In the genomic region with DNA sequence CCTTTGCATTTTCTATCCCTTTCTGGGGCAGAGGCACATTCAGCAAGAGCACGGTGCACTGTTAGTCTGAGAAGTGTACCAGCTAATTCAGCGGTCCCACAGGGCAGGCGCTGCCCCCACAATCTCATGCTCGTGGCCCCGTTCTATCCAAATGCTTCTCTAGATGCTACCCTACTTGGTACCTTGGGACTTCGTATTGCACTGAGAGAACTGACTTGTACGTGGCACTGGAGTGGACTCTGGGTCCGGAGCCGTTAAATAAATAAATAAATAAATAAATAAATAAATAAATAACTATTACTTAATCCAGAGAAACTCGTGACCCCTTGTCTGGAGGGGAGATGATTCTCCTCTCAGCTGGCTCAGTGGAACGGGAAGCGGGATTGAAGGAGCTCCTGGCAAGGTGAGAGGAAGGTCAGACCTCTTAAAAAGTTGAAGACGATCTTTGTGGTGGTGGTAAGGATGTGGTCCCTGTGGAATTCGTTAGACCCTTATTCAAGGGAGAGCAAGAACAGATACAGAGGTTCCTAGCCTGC, we compare ENCODE assay signal across 10 mouse cellular contexts. TPM values are rescaled to one million over a fixed set of nuclear protein-coding genes. Genes with fewer than 3 reads are reported as not detected.
A peak's percentile ranks its signal among the peaks of the same experiment; 100 is the strongest.
DNase-seq lines count a peak whose midpoint lies in the region; ATAC-seq and TF ChIP-seq lines count a peak whose summit lies in the region.
"Had no signal": no experiment of that assay in that cellular context is flagged by ENCODE, and none has a peak within 500 bp of the region (broad histone marks: within the 10 kb centered on the region; RNA-seq: fewer than 3 reads in every experiment).

No protein-coding gene starts in this region.

- H3K27ac ChIP-seq in forebrain, embryonic 13.5 days: no peak overlapping the region
- H3K27ac ChIP-seq in hindbrain, embryonic 16.5 days (ENCODE audit: low read depth, low read length): no peak overlapping the region
- H3K27ac ChIP-seq in midbrain, postnatal 0 days (ENCODE audit: low read depth, low read length): no peak overlapping the region

- H3K36me3 ChIP-seq in forebrain, embryonic 13.5 days (ENCODE audit: poor library complexity, severe bottlenecking): no peaks in the 10 kb centered on the region
- no peaks in the 10 kb centered on the region for H3K36me3 ChIP-seq in hindbrain, embryonic 16.5 days (ENCODE audit: control insufficient read depth, insufficient read depth, low read length)
- H3K36me3 ChIP-seq in midbrain, postnatal 0 days (ENCODE audit: insufficient read depth, low read length): no peaks in the 10 kb centered on the region

- 26% methylated on average over 14 of the region's 14 CpGs for WGBS in forebrain, embryonic 13.5 days
- 32% methylated on average over 14 of the region's 14 CpGs for WGBS in hindbrain, embryonic 16.5 days
- WGBS in midbrain, postnatal 0 days: 33% methylated on average over 14 of the region's 14 CpGs

- no peak overlapping the region for H3K4me2 ChIP-seq in forebrain, embryonic 13.5 days
- H3K4me2 ChIP-seq in hindbrain, embryonic 16.5 days (ENCODE audit: low read length): peak overlapping the region; percentile 72
- peak overlapping the region; percentile 92 for H3K4me2 ChIP-seq in midbrain, postnatal 0 days (ENCODE audit: low read depth, low read length, poor library complexity, severe bottlenecking)

- peaks cover 64% of the 10 kb centered on the region for H3K27me3 ChIP-seq in forebrain, embryonic 13.5 days
- H3K27me3 ChIP-seq in hindbrain, embryonic 16.5 days (replicated peaks; ENCODE audit: control insufficient read depth, insufficient read depth, low read length): peaks cover 31% of the 10 kb centered on the region
- peaks cover 25% of the 10 kb centered on the region; the same call in 1 of the 2 replicates for H3K27me3 ChIP-seq in midbrain, postnatal 0 days (ENCODE audit: insufficient read depth, low read length)

- H3K9me3 ChIP-seq in forebrain, embryonic 13.5 days (replicated peaks): no peaks in the 10 kb centered on the region
- no peaks in the 10 kb centered on the region for H3K9me3 ChIP-seq in hindbrain, embryonic 16.5 days (ENCODE audit: control insufficient read depth, low read length)
- H3K9me3 ChIP-seq in midbrain, postnatal 0 days (ENCODE audit: low read length): no peaks in the 10 kb centered on the region

- H3K4me1 ChIP-seq in forebrain, embryonic 13.5 days: peaks cover 5% of the 10 kb centered on the region; the same call in 1 of the 2 replicates
- no peaks in the 10 kb centered on the region for H3K4me1 ChIP-seq in hindbrain, embryonic 16.5 days (ENCODE audit: control insufficient read depth, insufficient read depth, low read depth, low read length)
- peaks cover 9% of the 10 kb centered on the region; the same call in 1 of the 2 replicates for H3K4me1 ChIP-seq in midbrain, postnatal 0 days (ENCODE audit: insufficient read depth, low read length)

- no peak for ATAC-seq in forebrain, embryonic 13.5 days
- no peak; the same call in 1 of the 2 replicates for ATAC-seq in hindbrain, embryonic 16.5 days
- ATAC-seq in midbrain, postnatal 0 days (ENCODE audit: low FRiP score): peak; percentile 12; the same call in 1 of the 2 replicates

- no peak for TF ChIP-seq CTCF in midbrain, postnatal 0 days (IDR thresholded peaks at IDR 0.05)

- DNase-seq in kidney, adult 9 months: peak; percentile 62
- DNase-seq in kidney, postnatal 14 days: no peak
- DNase-seq in midbrain, postnatal 0 days (ENCODE audit: low spot score): no peak
- no peak for DNase-seq in cerebellum, postnatal 25 days
- DNase-seq in urinary bladder, postnatal 10 days (ENCODE audit: low spot score): no peak
- DNase-seq: layer of hippocampus, postnatal 36 days; lung, adult 18-20 months had no signal

- no peak overlapping the region for H3K9ac ChIP-seq in forebrain, embryonic 13.5 days
- no peak overlapping the region for H3K9ac ChIP-seq in hindbrain, embryonic 16.5 days (ENCODE audit: low read depth, low read length)
- H3K9ac ChIP-seq in midbrain, postnatal 0 days (replicated peaks; ENCODE audit: low read length, poor library complexity, severe bottlenecking): peak overlapping the region; percentile 50; the same call in 1 of the 2 replicates

- 0 out of 2 replicates have a peak overlapping the region, but pooled peaks have one; percentile 23 for H3K4me3 ChIP-seq in forebrain, embryonic 13.5 days
- H3K4me3 ChIP-seq in hindbrain, embryonic 16.5 days (ENCODE audit: low read length): peak overlapping the region; percentile 48
- H3K4me3 ChIP-seq in midbrain, postnatal 0 days (ENCODE audit: low read depth, low read length): peak overlapping the region; percentile 46

RNA-seq across cellular contexts. Expression of a gene that starts 0.6 kb away (rescaled TPM):
- polyA plus RNA-seq in forebrain, embryonic 13.5 days (2015; fragmentation: Nextera tagmentation; extraction: Ambion mirVana): 0.04 TPM in 1 of 2 replicates, not detected in the other
- polyA plus RNA-seq in hindbrain, embryonic 16.5 days (2015; fragmentation: Nextera tagmentation; extraction: Ambion mirVana): 0.20 and 0.64 TPM in 2 replicates
- 0.49 and 1.4 TPM in 2 replicates for total RNA-seq in midbrain, postnatal 0 days (2014; rRNA removed)
- 1.0 and 1.1 TPM in 2 replicates for polyA plus RNA-seq in midbrain, postnatal 0 days (2015; fragmentation: Nextera tagmentation; extraction: Ambion mirVana)
- total RNA-seq: ES-E14 had no signal

RNA-seq across cellular contexts. Expression of a gene that starts 59.8 kb away (rescaled TPM):
- 15.0 and 17.6 TPM in 2 replicates for polyA plus RNA-seq in forebrain, embryonic 13.5 days (2015; fragmentation: Nextera tagmentation; extraction: Ambion mirVana)
- polyA plus RNA-seq in hindbrain, embryonic 16.5 days (2015; fragmentation: Nextera tagmentation; extraction: Ambion mirVana): 6.8 and 7.2 TPM in 2 replicates
- total RNA-seq in midbrain, postnatal 0 days (2014; rRNA removed): 3.2 and 8.1 TPM in 2 replicates
- 5.1 and 6.1 TPM in 2 replicates for polyA plus RNA-seq in midbrain, postnatal 0 days (2015; fragmentation: Nextera tagmentation; extraction: Ambion mirVana)
